Mouse (Mus musculus): ENCODE measurements around the gene Dscam.

DNA sequence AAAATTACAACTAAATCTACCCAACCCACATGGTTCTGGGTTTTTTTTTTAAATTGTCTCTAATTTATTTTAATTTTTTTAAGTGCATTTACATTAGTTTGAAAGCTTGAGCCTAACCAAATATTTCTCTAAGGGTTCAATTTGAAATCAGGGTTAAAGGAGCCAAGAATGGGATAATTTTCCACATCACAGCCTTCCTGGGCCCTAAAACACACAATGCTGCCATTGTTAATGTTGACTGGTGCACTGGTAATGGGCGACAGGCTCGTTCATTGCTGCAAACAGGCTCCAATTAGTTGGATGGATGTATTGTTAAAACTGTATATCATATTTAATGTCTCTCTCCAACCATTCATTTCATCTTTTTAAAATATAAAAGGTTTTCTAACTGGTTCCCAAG is 48.8 kb upstream of the Dscam start:
- TF ChIP-seq POLR2AphosphoS2 (IDR thresholded peaks at IDR 0.05; ENCODE audit: insufficient read length, low read depth) (no peak), REST (IDR thresholded peaks at IDR 0.05; ENCODE audit: insufficient read depth, insufficient read length) (no peak), MYOG (IDR thresholded peaks at IDR 0.05; ENCODE audit: control insufficient read depth in 1 of 3, insufficient read depth in 1 of 3, insufficient read length in 2 of 3, low read depth in 2 of 3) (no peak), USF1 (IDR thresholded peaks at IDR 0.05; ENCODE audit: low read depth) (no peak), POLR2A (IDR thresholded peaks at IDR 0.05; ENCODE audit: insufficient read length, low read depth) (no peak), MAX (IDR thresholded peaks at IDR 0.05; ENCODE audit: low read depth) (no peak), TCF12 (IDR thresholded peaks at IDR 0.05; ENCODE audit: insufficient read depth, poor library complexity, severe bottlenecking) (no peak), MYOD1 (IDR thresholded peaks at IDR 0.05; ENCODE audit: control insufficient read depth in 1 of 3, insufficient read length in 2 of 3, low read depth in 2 of 3) (no peak), E2F4 (IDR thresholded peaks at IDR 0.05; ENCODE audit: insufficient read depth) (no peak), CEBPB (IDR thresholded peaks at IDR 0.05; ENCODE audit: insufficient read depth, poor library complexity, severe bottlenecking) (no peak), TCF3 (IDR thresholded peaks at IDR 0.05; ENCODE audit: insufficient read length, low read depth) (no peak)

Measured in myocyte (in vitro differentiated cells).